Mouse (Mus musculus): Measurements from ENCODE around the gene Syt17.

DNA sequence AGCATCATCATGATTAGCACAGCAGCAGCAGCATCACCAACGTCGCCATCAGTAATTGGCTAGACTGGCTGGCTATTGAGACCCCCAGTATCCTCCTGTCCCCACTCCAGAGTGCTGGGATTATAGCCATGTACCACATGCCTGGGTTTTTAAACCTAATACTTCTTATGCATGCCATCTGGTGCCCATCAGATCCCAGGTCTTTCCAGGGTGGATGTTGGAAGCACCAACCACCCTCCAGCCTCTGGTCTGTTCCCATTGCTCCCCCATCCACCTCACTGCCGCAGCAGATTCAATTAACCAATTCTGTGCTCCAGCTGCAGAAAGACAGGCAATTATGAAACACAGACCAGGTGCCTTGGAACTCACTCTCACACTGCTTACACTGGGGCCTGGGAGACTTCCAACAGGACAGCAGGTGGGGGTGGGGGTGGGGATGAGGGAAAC, 45.4 kb downstream of the Syt17 start:
- TF ChIP-seq EP300 (IDR thresholded peaks at IDR 0.05; ENCODE audit: low read depth) (no peak), CTCF (IDR thresholded peaks at IDR 0.05; ENCODE audit: low read depth) (no peak)
